Mouse (Mus musculus) cerebellum, postnatal 25 days (tissue): Measurements from ENCODE around the gene Gas1.

Source experiments
- DNase-seq, 2 experiments: peaks; one replicate each; pipeline ENCODE4 v3.0.0; 2021; ENCODE audit warnings: mixed read lengths in 2 of 2

Gene Gas1

DNA sequence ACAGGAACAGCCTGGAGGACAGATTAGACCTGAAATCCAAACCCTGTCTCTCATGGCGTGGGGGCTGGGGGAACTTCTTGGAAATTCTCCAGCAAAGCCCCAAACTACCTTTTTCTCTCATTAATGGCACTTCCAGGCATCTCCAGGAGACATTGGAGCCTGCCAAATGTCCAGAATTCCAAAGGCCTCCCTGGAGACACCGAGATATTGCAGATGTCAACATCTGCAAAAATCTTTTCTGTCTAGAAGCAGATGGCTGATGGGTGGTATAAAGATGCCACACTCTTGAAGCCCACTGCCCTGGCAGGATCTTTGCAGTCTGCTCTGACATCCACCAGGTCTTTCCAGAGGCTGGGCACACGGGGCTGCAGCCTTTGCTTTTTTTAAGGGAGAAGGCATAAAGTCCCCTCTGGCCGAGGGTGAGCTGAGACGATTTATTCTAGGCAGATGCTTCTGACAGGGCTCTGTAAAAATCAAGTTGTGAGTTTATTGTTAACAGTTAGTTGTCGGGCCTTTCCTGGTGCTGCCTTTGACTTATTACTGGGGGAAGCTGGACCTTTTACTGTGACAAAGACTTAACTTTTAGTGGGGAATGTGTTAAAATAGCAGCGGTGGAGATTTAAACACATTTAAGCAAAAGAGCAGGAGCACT is 4.7 kb downstream of the Gas1 start:
- DNase-seq: no peak

DNA sequence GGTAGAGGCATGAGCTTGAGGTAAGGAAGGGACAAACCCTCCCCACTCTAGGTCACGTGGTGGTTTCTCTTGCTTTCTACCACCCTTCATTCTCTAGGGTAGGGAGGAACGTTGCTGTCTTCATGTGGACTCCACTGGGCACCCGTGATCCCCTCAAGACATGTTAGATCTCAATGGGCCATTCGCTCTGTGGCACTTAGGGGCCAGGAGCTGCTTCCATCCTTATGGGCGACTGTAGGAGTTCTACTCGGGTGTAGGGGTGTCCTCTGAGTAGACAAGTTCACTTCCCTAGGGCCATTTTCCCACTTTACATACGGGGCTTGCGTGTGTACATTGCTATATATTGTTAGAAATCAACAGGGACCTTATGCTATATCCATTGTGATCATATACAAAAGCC is 5.4 kb downstream of the Gas1 start:
- no peak for DNase-seq

DNA sequence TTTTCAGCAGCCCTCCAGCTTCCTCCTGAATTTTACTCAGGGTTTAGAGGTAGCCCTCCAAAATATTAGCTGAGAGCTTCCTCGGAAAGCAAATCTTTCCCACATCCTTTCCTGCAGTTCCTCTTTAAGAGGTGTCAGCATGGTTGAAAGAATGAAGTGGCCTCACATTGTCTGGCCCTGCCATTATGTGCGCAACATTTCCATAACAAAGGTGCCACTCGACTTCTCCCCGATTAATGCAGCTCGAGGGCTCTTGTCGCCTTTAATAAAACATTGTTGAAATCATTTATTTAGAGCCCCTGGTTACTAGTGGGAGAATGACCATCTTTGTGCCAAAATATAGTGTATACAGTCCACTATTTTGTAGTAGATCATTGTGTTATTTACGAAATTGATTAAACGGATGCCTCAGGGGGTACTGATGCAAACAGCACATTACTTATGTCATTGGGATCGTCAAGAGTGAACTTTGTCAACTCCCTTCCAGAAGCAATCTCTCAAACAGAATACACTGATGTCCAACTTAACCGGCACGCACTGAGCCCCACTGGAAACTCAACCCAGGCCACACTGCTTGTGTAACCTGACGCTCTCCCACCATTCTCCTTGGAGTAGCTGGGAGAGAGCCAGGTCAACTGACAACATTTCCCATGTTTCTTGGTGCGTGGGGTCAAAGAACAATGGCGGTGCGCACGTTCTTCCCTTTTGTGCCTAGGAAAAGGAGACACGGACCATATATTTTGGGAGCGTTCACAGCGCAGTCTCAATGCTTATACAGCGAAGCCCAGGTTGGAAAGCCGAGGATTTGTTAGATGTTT is 6.1 kb downstream of the Gas1 start:
- no peak for DNase-seq

DNA sequence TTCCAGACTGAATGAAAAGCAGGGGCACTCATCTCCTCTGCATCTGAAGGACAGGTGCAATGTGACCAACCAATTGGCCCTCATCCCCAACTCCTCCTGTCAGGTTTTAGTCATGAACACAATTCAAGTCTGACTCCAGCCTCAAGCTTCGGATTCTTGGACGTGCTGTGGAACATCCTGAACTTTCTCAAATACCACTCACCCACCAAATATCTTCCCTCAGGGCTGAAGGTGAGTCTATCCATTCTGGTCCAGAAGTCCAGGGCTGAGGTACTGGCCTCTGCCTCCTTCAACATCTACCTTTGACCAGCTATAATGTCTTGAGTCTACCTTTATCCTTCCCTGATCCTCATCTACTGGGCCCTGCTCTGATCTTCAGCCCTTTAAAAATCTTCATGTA is 8.1 kb downstream of the Gas1 start:
- no peak for DNase-seq

DNA sequence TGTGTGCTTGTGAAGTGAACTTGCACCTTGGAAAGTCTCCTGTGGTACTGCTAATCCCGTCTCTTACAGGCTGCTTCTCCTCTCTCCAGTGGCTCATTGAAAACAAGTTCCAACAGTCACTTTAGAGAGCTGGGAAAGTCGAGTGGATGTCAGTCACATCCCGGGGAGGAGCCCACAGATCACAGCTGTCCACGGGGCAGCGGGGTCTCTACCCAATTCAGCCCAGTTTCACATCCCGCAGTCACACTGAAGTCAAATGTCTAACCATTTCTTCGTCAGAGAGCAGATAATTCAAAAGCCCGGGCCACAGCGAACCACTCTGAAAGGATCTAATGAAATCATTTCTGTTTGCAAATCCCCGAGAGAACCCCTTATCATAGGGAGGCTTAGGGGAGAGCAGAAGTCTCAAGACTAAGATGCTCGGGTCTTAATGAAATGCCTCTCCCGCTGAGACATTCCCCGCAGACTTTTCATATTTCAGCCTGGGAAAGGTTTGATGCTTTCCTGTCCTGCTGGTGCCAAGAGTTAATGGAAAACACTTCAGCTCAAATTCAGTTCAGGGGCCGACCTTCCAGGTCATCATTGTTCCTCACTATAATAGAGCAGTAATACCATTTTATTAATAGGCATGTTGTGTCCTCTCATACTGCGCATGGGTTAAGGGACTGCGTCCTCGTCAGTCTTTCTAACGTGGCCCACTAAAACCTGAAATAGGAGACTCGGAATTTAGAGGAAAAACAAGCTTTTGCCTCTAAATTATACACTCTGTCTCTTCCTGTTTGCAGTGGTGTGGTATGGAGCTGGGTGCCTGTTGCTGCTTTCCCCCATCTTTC is 20.7 kb downstream of the Gas1 start:
- no peak for DNase-seq

DNA sequence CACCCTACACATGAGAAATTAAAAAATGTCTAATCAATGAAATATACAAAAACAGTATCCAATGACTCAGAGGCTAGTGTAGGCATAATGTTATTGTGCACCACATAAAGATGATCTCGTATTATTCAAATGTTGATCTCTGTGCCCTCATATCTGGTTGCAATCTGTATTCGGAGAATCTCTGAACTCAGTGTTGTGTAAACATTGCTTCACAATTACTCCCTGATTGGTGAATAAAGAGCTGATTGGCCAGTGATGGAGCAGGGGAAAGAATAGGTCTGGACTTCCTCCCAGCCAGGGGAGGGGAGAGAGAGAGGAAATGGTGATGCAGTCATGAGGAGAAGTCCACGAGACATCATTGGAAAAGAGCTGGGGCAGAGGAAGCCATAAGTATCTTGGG is 23.0 kb downstream of the Gas1 start:
- DNase-seq: no peak

DNA sequence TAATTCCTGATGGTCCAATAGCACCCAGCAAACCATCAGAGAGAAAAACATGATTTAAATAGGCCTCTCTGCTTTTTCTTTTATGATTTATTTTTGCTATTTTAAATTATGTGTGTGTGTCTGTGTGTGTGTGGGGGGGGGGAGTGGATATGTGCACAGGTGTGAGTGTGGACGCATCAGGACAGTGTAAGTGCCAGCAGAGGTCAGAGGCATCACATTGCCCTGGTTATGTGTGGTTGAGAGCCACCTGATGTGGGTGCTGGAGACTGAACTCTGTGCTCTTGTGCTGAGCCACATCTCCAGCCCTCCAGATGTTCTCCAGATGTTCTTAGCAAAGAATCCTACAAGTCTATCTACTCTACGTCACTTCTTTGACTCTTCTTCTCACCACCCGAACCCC is 28.9 kb downstream of the Gas1 start:
- DNase-seq: no peak

DNA sequence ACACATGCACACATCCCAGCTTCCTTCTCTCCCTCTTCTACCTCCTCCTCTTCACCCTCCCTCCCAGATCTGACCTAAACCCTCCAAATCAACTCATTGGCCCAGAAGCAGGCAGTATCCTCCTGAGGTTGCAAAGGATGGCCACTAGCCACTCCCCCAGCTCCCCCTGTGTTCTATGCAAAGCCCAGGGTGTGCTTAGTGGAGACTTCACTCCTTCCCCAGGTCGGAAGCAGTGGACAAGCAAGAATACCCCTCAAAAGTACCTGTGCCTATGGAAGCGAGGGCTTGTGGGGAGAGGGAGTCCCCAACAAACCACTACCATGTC is 29.3 kb downstream of the Gas1 start:
- no peak for DNase-seq

DNA sequence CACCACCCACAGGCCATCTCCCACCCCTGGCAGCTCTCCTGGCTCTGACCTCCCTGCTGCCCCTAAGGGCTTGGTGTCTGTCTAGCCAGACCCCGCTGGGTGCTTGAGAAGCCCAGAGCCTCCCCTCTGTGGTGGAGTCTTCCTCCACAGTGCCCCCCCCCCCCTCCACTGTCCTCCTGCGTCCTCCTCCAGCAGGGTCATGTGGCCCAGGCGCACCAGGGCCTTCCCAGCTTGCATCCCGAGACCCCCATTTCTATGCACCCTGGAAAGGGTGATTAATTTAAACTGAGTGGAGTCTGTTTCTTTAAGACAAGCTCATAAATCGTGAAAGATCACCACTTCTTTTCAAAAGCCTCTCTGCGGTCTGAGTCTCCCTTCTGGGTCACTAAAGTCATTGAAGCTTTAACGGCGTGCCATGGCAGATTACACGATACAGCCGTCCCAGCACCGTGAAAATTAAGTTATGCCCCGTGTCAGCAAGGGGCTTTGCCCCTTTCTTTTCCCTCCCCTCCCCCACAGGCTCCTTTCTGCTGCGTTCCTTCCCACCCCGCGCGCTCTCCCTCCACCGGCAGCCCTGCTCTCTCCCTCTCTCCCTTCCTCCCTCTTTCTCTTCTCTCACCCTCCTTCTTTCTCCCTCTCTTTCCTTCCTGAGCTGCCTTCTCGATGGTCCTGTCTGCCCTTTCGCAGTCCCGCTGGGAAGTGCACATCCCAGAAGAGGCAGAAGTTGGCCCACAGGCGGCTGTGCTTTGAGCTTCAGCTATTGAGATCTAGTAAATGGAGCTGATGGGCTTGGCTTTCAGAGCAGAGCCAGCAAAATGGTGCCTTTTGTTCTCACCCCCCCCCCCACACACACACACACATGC is 29.9 kb downstream of the Gas1 start:
- DNase-seq: no peak

DNA sequence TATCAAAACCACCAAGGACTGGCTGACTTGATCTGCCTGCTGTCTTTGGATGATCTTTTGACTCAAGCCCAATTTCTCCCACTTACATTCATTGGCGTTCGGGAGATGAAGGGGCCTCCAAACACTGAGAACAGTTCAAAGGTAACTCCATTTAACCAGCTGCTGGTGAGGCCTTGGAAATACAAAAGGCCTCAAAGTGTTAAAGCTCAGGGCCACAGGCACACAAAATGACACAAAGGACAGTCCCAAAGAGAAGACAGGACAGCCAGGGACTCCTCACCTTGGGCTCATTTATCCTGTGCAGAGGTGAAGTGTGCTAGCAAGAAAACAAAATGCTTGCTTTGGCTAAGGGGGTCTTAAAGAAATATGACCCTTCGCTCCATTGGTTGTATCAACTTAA is 30.9 kb downstream of the Gas1 start:
- DNase-seq: no peak

DNA sequence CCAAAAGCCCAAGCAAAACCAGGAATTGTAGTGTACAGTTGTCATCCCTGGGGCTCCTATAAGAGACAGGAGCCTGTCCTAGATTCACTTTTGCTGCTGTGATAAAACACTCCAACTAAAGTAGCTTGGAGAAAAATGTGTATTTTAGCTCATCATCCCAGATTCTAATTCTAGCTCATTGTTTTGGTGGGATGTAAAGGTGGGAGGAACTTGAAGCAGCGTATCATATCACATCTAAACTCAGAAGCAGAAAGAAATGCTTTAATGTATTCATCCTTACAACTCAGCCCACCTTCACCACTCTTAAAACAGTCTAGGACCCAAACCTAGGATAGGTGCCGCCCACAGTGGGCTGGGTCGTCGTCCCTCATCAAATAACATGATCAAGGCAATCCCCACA is 40.2 kb downstream of the Gas1 start:
- DNase-seq: no peak

DNA sequence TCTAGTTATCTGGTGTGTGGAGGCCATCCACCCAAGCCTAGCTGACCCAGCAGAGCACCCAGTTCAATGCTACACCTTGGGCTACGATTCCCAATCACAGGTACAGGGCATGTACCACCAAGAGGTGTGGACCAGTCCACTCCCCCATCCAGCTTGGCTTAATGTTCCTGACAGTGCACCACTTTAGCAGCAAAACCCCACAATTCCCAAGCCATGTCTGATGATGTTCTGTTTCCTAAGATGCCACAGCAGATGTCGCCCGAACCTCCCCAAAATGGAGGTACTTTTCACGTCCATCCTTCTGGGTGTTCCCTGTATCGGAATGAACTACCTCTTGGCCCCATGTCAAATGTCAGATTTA is 42.7 kb downstream of the Gas1 start:
- DNase-seq: no peak

DNA sequence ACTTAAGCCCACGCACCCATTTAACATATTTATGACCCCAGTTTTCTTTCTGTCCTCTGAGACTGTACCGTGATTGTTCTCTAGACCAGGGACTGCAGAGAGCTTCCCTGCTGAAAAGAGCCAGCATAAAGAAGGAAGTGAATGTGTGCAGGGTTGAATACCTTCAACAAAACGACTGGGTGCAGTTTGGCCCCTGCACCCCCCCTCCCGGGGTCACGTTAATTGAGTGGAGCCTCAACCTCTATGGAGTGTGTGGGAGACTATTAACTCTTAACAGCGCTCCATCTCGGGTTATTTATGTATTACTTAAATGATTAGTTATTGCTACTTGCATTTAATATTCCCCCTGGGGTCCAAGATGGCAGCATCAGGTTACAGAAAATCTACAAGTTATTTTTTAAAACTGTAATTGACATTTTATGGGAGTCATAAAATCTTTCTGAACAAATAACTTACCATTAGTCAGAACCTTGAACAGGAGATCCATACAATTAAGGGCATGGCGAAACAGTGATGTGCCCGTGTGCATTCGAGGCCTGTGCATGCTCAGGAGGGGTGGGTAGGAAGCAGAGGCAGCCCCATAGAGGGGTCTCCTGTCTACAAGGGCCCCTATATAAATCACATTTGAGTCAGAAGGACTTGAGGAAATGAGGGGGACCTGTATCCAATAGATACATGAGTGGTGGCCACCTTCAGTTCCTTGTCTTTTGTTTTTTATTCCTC is 43.3 kb downstream of the Gas1 start:
- no peak for DNase-seq

DNA sequence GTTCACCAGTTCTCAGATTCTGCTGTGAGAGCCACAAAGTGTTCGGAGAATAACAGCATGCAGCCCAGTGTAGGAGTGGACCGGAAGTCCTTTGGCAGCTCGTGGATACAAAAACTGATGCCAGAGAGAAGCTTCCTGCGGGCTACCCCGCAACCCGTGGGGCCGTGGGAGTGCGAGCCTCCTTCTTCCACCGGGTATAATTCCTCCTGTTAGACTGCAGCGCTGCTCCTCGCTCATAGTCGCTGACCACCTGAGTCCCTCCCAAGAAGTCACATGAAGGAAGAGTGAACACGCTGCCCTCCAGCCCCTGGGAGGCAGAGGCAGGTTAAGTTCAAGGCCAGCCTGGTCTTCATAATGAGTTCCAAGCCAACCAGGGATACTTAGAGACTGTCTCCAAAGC is 45.4 kb downstream of the Gas1 start:
- no peak for DNase-seq

DNA sequence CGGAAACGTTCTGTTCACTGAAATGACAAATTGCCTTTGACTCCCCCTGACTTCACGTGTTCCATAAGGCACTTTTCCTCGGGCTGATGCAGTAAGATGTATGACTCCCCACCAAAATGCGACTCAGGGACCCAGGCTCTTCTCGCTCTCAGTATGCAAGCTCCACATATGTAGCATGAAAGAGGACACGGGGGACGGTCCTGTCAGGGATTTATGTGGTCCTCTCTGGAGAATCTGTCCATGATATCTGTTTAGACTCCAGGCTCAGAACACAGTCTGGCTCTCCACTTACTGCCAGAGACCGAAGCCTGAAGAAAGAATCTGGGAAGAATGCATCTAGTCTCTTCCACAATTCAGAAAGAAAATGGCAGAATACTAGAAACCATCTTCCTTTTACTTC is 47.6 kb downstream of the Gas1 start:
- DNase-seq: no peak

DNA sequence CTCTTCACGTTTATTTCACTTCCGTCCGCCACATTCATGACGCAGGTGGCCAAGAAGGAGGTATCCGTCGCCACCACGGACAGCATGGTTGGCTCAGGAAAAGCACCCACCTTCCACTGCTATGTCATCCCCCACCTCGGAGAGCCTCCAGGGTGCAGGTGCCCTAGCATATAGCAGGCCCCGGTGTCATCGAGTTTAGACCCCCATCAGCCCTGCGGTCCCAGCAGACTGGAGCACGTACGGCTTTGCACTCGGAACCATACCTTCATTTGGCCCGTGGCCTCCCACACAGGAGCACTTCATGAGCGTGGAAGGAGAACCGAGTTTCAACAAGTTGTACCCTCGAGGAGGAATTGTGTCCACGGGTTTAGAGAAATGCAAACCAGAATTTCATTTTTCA is 50.8 kb downstream of the Gas1 start:
- no peak for DNase-seq

DNA sequence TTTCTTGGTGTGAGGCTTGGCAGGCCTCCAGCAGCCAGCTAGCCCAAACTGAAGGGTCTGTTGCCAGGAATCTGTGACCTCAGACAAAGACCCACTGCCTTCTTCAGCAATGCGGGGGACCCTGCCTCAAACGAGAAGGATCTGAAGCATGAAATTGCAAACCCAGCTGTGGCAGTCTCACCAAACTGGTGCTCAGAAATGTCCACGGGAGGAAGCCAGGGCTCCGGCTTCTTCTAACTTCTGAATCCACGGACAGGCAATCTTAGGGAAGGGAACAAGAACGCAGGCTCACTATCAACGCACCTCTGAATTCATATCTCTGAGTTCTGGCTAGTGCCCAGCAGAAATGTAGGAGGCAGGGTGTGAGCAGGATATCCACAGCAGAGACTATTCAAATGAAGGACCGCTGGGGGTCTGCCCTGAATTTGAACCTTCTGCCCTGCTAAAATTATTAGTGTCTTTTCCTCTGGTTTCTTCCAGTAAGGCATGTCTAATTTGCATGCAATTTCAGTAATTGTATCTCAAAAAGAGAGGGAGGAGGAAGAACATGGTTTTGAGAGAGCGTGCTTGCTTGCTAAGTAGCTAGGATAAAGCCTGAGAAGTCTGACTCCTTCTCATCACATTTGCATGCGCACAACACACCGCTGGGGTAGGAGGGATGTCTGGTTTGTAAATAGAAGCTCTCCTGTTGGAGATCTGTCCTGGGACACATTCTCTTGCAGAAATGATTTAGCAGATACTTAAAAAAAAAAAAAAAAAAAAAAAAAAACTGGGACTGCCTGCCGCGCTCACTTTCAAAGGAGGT is 51.5 kb downstream of the Gas1 start:
- no peak for DNase-seq

DNA sequence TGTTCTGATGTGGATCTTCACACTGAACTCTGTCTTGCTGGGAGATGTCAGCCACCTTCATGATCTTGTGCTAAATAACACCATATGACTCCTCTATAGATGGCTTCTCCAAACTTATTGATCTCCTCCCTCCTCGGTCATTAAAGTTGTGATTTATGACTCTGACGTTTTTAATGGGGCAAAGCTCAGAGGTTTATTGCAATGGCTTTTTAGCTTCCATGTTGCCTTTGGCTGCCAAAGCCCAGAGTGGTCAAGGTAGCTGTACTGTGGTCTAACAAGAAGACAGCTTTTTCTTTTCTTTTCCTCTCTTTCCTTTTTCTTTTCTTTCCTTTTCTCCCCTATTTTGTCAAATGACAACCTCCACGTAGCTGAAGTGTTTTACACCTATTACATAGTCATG is 52.1 kb downstream of the Gas1 start:
- DNase-seq: no peak

DNA sequence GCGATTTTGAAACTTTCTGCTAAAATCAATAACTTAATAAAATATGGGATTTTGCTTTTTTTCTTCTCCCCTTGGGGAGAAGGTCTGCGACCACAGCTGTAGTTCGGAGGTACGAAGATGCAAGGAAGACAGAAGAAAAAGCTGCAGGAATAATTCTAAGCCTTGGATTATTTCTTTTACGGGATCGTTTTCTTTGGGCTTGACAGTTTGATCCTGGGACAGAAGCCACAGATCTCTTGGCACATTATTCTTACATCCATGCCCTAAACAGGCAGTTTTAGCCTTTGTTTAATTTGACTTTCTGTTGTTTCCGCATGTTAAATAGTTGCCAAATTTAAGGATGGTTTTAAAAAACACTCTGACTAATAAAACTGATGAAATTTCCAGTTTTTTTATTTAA is 52.7 kb downstream of the Gas1 start:
- DNase-seq: no peak
